Mouse (Mus musculus) frontal cortex, postnatal 14 days (tissue): ENCODE results near the gene 4930447C04Rik.

Experiments used
- DNase-seq, 2 experiments: peaks; one replicate each; pipeline ENCODE4 v3.0.0; 2022; ENCODE audit warnings: low spot score in 2 of 2

4930447C04Rik gene

GRCm38 (mm10) chr12:72841500-72841899 is 99.1 kb downstream of the 4930447C04Rik start:
- DNase-seq, result no peak

GRCm38 (mm10) chr12:72837302-72837701 is 103.3 kb downstream of the 4930447C04Rik start:
- DNase-seq, result no peak

DNA sequence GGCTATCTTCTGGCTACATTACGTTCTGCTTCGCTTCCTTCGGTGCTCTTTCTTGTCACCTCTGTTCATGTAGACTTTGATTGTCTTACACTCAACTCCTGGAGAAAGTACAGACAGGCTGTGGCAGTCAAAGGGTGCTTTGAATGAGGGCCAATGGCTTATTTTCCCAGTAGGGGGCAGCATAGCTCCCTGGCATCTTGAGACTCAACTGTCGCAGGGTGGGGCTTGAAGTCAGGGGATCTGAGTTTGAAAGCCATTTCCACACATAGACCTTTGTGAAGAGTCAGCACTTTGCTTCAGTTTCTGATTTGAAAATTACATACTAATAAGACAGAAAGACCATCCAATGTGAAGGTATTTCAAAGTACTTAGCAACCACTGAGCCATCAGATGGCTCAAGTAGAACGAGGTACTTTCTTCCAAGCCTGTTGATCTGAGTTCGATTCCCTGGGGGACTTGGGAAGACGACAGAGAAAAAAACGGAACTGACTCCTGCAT is 105.0 kb downstream of the 4930447C04Rik start:
- DNase-seq, result no peak

DNA sequence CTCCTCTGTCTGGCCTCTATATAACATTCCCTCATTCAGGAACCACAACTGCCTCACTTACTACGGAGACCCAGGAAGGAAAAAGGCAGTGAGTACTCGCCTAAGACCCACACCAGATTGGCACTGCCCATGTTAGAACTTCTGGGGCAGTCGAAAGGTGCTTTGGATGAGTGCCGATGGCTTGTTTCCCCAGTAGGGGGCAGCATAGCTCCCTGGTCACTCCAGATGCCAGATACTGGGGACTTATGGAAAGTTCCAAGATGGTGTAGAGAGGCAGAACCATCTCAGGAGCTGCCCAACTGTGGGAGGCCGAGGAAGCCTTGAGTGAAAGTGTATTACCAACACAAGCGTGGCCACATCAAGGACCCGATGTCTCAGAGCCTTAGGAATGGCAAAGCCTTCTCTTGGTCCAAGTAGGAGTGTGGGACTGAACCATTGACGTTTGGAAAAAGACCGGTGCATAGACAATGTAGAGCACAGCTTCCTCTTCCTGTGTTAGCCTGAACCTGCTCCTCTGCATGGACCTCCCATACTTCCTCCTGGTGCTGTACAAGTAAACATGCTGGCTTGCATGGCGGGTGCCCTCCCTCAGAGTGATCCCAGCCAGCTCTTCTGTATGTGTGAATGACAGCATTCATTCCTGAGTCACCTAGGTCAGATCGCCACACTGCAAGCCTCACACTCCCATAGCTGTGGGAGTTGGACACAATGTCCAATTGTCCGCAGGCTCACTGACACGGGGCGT is 105.6 kb downstream of the 4930447C04Rik start:
- no peak for DNase-seq

DNA sequence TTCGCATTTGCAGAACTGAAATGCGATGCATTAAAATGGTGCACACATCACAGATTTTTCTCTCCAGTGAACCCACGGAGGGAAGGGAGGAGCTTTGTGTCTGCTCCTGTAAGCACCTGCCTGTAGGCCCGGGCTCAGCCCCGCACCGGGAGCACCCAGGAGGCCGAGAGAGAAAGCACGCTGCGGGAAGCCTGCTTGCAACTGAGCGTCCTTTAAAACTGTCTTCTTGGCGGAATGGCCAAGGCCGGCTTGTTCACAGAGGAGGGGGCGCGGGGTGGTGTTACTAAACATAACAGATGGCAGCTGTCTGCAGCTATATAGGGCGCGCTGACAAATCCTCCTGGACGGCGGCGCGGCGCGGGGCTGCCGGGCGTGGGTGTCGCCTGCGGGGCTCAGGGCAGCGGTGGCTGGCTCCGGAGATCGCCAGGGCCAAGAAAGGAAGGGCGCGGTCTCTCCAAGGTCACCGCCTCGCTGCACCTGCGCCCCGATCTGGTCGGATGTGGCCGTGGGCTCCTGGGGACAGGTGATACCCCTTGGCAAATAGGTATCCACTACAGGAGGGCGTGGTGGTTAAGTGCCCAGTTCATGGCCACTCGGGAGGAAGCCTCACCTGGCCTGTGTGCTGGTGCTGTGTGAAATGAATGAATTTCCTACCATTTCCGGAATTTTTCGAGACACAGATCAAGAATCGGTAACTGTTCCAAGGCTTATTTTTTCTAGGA is 108.7 kb downstream of the 4930447C04Rik start:
- DNase-seq, result peak; percentile 71 to 75
